Mouse (Mus musculus) intestine, postnatal 0 days (tissue): ENCODE data around the gene P2rx7. TPM values are rescaled to one million over a fixed set of nuclear protein-coding genes. Genes with fewer than 3 reads are reported as not detected.
A peak's percentile ranks its signal among the peaks of the same experiment; 100 is the strongest.

Source experiments
- ATAC-seq: fragments of 200-750 bp; cut with Nextera tagmentation; 2 replicates; pipeline ENCODE4 v1.8.0; 2017; ENCODE audit warnings: mild to moderate bottlenecking, moderate TSS enrichment, moderate library complexity
- H3K27ac ChIP-seq: fragments of 300-500 bp; sonication (generic); 2 replicates; pipeline ENCODE4 v1.5.1; 2014; ENCODE audit warnings: mild to moderate bottlenecking, low read depth, low read length, moderate library complexity
- H3K27me3 ChIP-seq: fragments of 300-500 bp; sonication (generic); replicated peaks from 2 replicates; pipeline ENCODE4 v1.6.1; 2014; ENCODE audit warnings: low read length, mixed read lengths; ENCODE audit not compliant: control insufficient read depth, insufficient read depth
- H3K36me3 ChIP-seq: fragments of 300-500 bp; sonication (generic); 2 replicates; pipeline ENCODE4 v1.6.1; 2014; ENCODE audit warnings: mild to moderate bottlenecking, moderate library complexity; ENCODE audit not compliant: control insufficient read depth, insufficient read depth
- H3K4me1 ChIP-seq: fragments of 300-500 bp; sonication (generic); replicated peaks from 2 replicates; pipeline ENCODE4 v1.6.1; 2014; ENCODE audit warnings: antibody characterized with exemption, low read length, mixed read lengths; ENCODE audit not compliant: control insufficient read depth, insufficient read depth
- H3K4me2 ChIP-seq: fragments of 300-500 bp; sonication (generic); replicated peaks from 2 replicates; pipeline ENCODE4 v1.6.1; 2014; ENCODE audit warnings: low read depth, mild to moderate bottlenecking, moderate library complexity
- H3K4me3 ChIP-seq: fragments of 300-500 bp; sonication (generic); 2 replicates; pipeline ENCODE4 v1.5.1; 2014; ENCODE audit warnings: low read depth, low read length
- H3K9ac ChIP-seq: fragments of 300-500 bp; sonication (generic); 2 replicates; pipeline ENCODE4 v1.6.1; 2014; ENCODE audit warnings: mild to moderate bottlenecking, low read depth, low read length
- H3K9me3 ChIP-seq: fragments of 300-500 bp; sonication (generic); 2 replicates; pipeline ENCODE4 v1.6.1; 2016; ENCODE audit warnings: mixed run types; ENCODE audit not compliant: control insufficient read depth
- CTCF ChIP-seq: sonication (generic); IDR thresholded peaks from 2 replicates; pipeline ENCODE4 v1.5.1; 2016; ENCODE audit warnings: low read depth, mild to moderate bottlenecking, control low read depth, antibody characterized with exemption, moderate library complexity
- WGBS: fragments of 180-500 bp; shearing (Covaris S2); extraction: QIAGEN DNeasy Blood & Tissue Kit; methylation state at CpG from one replicate; pipeline ENCODE4 v1.1.7; 2014; 5-methylcytosine and 5-hydroxymethylcytosine counted together
- microRNA-seq: library from miRNA; unstranded; fragments of <30 nt; microRNA quantifications from one replicate; pipeline ENCODE4, GENCODE M21; 2016
- polyA plus RNA-seq: library from polyadenylated mRNA; unstranded; fragments of >200 nt; fragmentation: Nextera tagmentation; extraction: Ambion mirVana; gene quantifications from 2 replicates; pipeline ENCODE4 v1.2.1, GENCODE M21; 2015

The P2rx7 gene
- polyA plus RNA-seq, 1 experiment from 2014 or later, result 1.6 TPM

- ATAC-seq, result no peak
- no peaks in the 10 kb centered on the region for H3K27me3 ChIP-seq
- 0 out of 2 replicates have a peak, but pooled peaks have one; percentile 11 for TF ChIP-seq CTCF
- no peak overlapping the region for H3K4me3 ChIP-seq
- H3K4me1 ChIP-seq, result no peaks in the 10 kb centered on the region
- WGBS, result 33% methylated on average over 15 of the region's 15 CpGs
- H3K36me3 ChIP-seq, result peaks cover 31% of the 10 kb centered on the region; the same call in 1 of the 2 replicates
- H3K4me2 ChIP-seq, result peak overlapping the region; percentile 10; the same call in 1 of the 2 replicates
- peak overlapping the region; percentile 57; the same call in 1 of the 2 replicates for H3K27ac ChIP-seq
- no peaks in the 10 kb centered on the region for H3K9me3 ChIP-seq
- H3K9ac ChIP-seq, result no peak overlapping the region
Measured at GRCm38 (mm10) chr5:122731991-122732673, 88.4 kb downstream of the P2rx7 start.

GRCm38 (mm10) chr5:122733881-122734280 lies 90.2 kb downstream of the P2rx7 start:
- Histone ChIP-seq H3K4me1 (no peaks in the 10 kb centered on the region), H3K27me3 (no peaks in the 10 kb centered on the region), H3K9ac (no peak overlapping the region), H3K27ac (no peak overlapping the region), H3K4me3 (no peak overlapping the region), H3K9me3 (no peaks in the 10 kb centered on the region), H3K36me3 (peaks cover 13% of the 10 kb centered on the region; the same call in 1 of the 2 replicates), H3K4me2 (no peak overlapping the region)
- ATAC-seq, result no peak
- TF ChIP-seq CTCF, result no peak
- WGBS, result 73% methylated on average over 17 of the region's 17 CpGs

GRCm38 (mm10) chr5:122735853-122736252 lies 92.1 kb downstream of the P2rx7 start:
- no peak for TF ChIP-seq CTCF
- Histone ChIP-seq H3K27me3 (no peaks in the 10 kb centered on the region), H3K9me3 (no peaks in the 10 kb centered on the region), H3K9ac (no peak overlapping the region), H3K4me3 (no peak overlapping the region), H3K36me3 (peaks cover 10% of the 10 kb centered on the region; the same call in 1 of the 2 replicates), H3K4me2 (no peak overlapping the region), H3K4me1 (no peaks in the 10 kb centered on the region), H3K27ac (no peak overlapping the region)
- 85% methylated on average over 7 of the region's 7 CpGs for WGBS
- ATAC-seq, result no peak

GRCm38 (mm10) chr5:122736761-122737160 lies 93.0 kb downstream of the P2rx7 start:
- Histone ChIP-seq H3K4me1 (no peaks in the 10 kb centered on the region), H3K9ac (no peak overlapping the region), H3K9me3 (no peaks in the 10 kb centered on the region), H3K27ac (no peak overlapping the region), H3K36me3 (peaks cover 13% of the 10 kb centered on the region; the same call in 1 of the 2 replicates), H3K4me3 (no peak overlapping the region), H3K4me2 (no peak overlapping the region), H3K27me3 (no peaks in the 10 kb centered on the region)
- WGBS, result 84% methylated on average over 15 of the region's 15 CpGs
- no peak for TF ChIP-seq CTCF
- no peak for ATAC-seq

Small RNA genes lying within 50 kb of the gene (microRNA-seq; reads per million reads assigned to microRNA genes)
- gene Mir8115, result not detected

Other genes starting within 250 kb of the P2rx7 start
- gene Anapc7, start 222.2 kb upstream of the P2rx7 start, polyA plus RNA-seq, result 22.5 and 22.8 TPM in 2 replicates
- gene Atp2a2, start 141.7 kb upstream of the P2rx7 start, polyA plus RNA-seq, result 26.1 and 27.3 TPM in 2 replicates
- gene Ift81, start 29.4 kb upstream of the P2rx7 start, polyA plus RNA-seq, result 10.2 and 11.7 TPM in 2 replicates
- 90.3 and 104 TPM in 2 replicates for gene P2rx4, start 63.6 kb downstream of the P2rx7 start, polyA plus RNA-seq
- 11.0 and 13.4 TPM in 2 replicates for gene Camkk2, start 135.5 kb downstream of the P2rx7 start, polyA plus RNA-seq
- gene Anapc5, start 177.4 kb downstream of the P2rx7 start, polyA plus RNA-seq, result 134 and 145 TPM in 2 replicates
- gene Rnf34, start 206.1 kb downstream of the P2rx7 start, polyA plus RNA-seq, result 18.3 and 21.0 TPM in 2 replicates